Mouse (Mus musculus): Measurements from ENCODE around the gene Aldh1a3. TPM values are rescaled to one million over a fixed set of nuclear protein-coding genes. Genes with fewer than 3 reads are reported as not detected.

The Aldh1a3 gene
- polyA plus RNA-seq (2016; fragmentation: Nextera tagmentation; extraction: Ambion mirVana): 1.7 and 4.6 TPM in 2 replicates

DNA sequence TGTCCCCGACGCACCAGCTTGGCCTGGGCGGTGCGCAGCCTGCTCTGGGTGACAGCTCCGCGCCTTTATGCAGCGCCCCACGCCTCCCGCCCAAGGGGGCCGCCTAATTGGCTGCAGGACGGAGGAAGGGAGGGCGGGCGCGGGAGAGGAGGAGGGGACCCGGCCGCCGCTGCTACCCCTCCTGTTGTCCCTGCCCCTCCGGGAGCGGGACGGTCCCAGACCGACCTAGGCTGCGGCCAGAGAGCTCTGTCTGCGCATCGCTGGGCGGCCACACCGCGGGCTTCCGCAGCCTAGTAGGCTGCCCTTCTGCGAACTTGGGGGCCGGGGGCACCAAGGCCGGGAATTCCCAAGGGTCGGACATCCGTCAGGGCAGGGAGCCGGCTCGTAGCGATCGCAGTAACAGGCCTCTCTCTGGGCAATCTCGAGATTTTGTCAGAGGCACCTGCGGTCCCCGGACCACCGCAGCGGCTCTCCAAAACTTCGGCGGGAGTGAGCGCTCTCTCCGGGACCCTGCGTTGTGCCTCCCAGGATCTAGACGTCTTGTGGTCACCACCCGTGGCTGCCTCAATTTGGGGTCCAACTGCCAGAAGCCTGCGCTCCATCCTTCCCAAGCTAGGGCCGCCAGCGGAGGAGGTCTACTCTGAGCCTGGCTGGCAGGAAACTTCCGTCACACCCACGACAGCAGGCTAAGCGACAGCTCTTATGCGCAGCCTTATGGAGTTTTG lies at the start of gene Aldh1a3:
Gene Aldh1a3, minus strand, starts transcription at position 81 of the 725 bp plus-strand sequence.
- no peaks in the 10 kb centered on the region for H3K9me3 ChIP-seq
- peaks cover 18% of the 10 kb centered on the region for H3K4me1 ChIP-seq (replicated peaks)
- H3K27me3 ChIP-seq (ENCODE audit: insufficient read depth, poor library complexity, severe bottlenecking): peaks cover 78% of the 10 kb centered on the region
- no peaks in the 10 kb centered on the region for H3K36me3 ChIP-seq
- H3K4me3 ChIP-seq: peak within 1 kb of the TSS; percentile 62
- peak; percentile 68 for DNase-seq (ENCODE audit: low spot score)
- under 1% methylated on average over 56 of the region's 56 CpGs for WGBS
- H3K27ac ChIP-seq: peak within 1 kb of the TSS; percentile 64; the same call in 1 of the 2 replicates

DNA sequence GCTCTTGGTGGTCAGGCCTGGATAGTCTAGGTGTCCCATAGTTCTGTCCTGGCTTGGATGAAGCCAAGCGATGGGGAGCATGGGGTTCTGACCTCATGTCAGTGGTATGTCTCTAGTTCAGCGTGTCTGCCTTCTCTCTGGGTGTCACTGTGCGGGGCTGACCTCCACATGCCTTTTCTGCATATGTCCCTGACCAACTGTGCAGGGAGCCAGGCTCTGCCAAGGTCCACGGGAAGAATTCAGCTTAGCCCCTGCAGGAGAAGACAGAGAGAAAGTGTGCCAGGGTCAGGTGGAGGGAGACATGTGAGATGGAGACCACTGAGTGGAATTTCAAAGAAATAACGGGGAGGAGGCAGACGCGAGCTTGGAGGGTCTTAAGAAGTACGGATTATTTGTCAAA lies 49.0 kb upstream of the Aldh1a3 start:
- Histone ChIP-seq H3K27me3 (ENCODE audit: insufficient read depth, poor library complexity, severe bottlenecking) (peaks cover 3% of the 10 kb centered on the region; the same call in 1 of the 2 replicates), H3K9me3 (no peaks in the 10 kb centered on the region), H3K4me3 (no peak overlapping the region), H3K4me1 (replicated peaks) (peaks cover 32% of the 10 kb centered on the region), H3K27ac (peak overlapping the region; percentile 54; the same call in 1 of the 2 replicates), H3K36me3 (no peaks in the 10 kb centered on the region)
- no peak for DNase-seq (ENCODE audit: low spot score)
- 68% methylated on average over 8 of the region's 8 CpGs for WGBS

DNA sequence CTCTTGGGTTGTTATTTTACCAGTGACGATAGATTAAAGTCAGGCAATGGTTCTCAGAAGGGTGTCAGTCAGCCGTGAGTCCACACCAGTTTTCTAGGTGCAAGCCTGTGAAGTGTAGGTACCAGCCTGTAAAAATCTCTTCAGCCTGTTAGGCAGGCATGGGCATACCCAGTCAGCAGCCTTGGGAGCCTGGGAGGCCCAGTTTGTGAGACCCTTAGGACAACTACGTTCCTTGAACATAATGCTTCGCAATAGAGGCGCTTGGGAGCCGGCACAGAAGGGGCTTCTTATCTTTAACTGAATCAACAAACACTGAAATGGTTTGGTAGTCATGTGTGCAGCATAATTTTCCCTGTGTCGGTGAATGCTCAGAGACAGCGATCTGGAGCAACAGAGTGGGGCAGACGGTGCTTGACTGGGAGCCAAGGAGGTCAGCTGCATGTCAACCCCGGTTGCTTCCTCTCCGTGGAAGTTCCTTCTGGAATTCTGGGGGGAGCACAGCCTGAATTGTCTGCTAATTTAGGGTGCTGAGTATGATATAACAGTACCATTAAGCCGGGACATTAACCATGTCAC lies 44.4 kb upstream of the Aldh1a3 start:
- Histone ChIP-seq H3K27ac (no peak overlapping the region), H3K4me1 (replicated peaks) (peaks cover 12% of the 10 kb centered on the region), H3K4me3 (no peak overlapping the region), H3K36me3 (no peaks in the 10 kb centered on the region), H3K9me3 (no peaks in the 10 kb centered on the region), H3K27me3 (ENCODE audit: insufficient read depth, poor library complexity, severe bottlenecking) (no peaks in the 10 kb centered on the region)
- 72% methylated on average over 12 of the region's 12 CpGs for WGBS
- DNase-seq (ENCODE audit: low spot score): no peak

DNA sequence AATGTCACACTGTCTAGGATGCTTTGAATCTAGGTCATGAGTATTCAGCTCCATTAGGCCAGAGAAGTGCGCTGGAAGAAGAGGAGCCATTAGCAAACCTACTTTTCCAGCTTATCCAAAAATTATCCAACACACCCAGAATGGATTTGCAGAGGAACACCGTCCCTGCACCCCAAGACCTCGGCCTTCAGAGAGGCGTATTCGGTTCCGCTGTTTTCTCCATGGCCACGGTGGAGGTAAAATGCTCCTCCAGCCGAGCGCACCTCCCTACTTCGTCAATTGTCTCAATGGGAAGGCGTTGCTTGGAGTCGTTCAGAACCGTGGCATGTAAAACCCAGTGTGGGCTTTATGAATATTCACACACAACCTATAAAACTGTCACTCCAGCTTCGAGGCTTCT lies 39.3 kb upstream of the Aldh1a3 start:
- Histone ChIP-seq H3K27ac (no peak overlapping the region), H3K9me3 (no peaks in the 10 kb centered on the region), H3K36me3 (no peaks in the 10 kb centered on the region), H3K4me3 (no peak overlapping the region), H3K27me3 (ENCODE audit: insufficient read depth, poor library complexity, severe bottlenecking) (no peaks in the 10 kb centered on the region), H3K4me1 (replicated peaks) (peaks cover 1% of the 10 kb centered on the region; the same call in 1 of the 2 replicates)
- no peak for DNase-seq (ENCODE audit: low spot score)
- WGBS: 90% methylated on average over 14 of the region's 14 CpGs

DNA sequence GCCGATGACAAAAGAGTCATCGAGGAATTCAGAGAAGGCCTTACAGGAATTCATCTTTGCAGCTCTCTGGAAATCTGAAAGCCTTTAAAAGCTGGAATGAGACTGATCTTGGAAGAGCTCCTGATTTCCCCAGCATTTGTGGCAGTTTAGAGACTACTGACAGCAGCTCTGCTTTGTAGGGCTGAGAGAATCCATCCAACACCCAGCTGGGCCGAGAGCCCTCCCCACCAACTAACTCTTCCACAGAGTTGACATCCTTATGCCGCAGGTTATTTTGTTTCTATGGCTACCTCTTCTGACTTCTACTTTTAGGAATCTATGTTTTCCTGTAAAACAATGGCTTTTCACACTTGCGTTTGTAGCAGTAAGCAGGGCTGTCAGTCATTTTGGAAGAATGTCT lies 37.9 kb upstream of the Aldh1a3 start:
- Histone ChIP-seq H3K9me3 (no peaks in the 10 kb centered on the region), H3K4me3 (no peak overlapping the region)
- 68% methylated on average over 5 of the region's 5 CpGs for WGBS

DNA sequence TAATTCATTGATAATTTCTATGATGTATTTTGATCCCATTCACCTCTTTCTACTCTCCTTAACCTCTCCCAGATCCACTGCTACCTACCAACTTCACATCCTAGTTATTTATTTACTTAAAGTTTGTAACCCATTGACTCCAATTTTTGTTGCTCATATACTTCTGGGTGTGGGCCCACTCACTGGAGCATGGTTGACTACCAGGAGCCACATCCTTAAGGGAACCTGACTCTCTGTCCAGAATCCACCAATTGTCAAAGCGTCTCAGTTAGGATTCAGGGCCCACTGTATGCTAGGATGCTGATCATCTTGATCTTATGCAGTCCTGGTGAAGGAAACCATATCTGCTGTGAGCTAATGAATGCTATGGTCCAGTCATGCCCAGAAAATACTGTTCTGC lies 35.8 kb upstream of the Aldh1a3 start:
- H3K36me3 ChIP-seq: no peaks in the 10 kb centered on the region

More for the DNA sequence above, 37.9 kb upstream of the Aldh1a3 start:
- Histone ChIP-seq H3K27ac (no peak overlapping the region), H3K36me3 (no peaks in the 10 kb centered on the region), H3K4me1 (replicated peaks) (no peaks in the 10 kb centered on the region), H3K27me3 (ENCODE audit: insufficient read depth, poor library complexity, severe bottlenecking) (no peaks in the 10 kb centered on the region)
- DNase-seq (ENCODE audit: low spot score): no peak

DNA sequence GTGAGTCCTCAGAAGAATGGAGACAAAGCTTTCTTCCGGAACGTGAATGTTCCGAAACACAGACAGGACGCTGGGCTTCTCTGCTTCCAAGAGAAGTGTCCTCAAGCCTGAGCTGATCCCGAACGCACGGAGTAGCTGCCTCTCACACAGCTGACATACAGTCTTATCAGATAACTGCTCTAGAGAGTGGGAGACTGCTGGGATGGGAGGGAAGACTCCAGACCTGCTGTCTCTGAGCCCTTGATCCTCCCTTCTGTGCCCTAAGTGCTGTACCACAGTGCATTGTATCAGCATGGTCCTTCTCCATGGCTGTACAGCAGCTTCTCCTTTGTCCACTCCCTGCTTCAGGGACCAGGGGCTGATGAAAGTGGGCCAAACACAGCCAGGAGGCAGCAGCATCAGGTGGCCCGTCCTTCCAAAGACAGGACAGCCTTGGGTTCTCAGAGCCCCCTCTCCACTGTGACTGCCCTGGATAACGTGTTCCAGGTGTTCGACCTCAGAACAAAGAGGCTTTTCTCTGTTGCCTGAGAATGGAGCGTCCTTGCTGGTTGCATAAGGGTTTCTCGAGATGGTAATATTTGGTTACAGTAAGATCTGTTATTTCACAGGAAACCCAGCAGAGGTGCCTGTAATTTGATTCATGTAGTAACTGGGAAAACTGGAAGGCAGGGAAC lies 24.4 kb upstream of the Aldh1a3 start:
- Histone ChIP-seq H3K27ac (peak overlapping the region; percentile 82), H3K9me3 (no peaks in the 10 kb centered on the region), H3K4me1 (replicated peaks) (peaks cover 40% of the 10 kb centered on the region), H3K27me3 (ENCODE audit: insufficient read depth, poor library complexity, severe bottlenecking) (no peaks in the 10 kb centered on the region), H3K4me3 (no peak overlapping the region), H3K36me3 (no peaks in the 10 kb centered on the region)
- DNase-seq (ENCODE audit: low spot score): peak; percentile 32
- WGBS: 48% methylated on average over 12 of the region's 12 CpGs

More for the DNA sequence above, 35.8 kb upstream of the Aldh1a3 start:
- Histone ChIP-seq H3K27ac (no peak overlapping the region), H3K9me3 (no peaks in the 10 kb centered on the region), H3K27me3 (ENCODE audit: insufficient read depth, poor library complexity, severe bottlenecking) (no peaks in the 10 kb centered on the region), H3K4me1 (replicated peaks) (peaks cover 10% of the 10 kb centered on the region; the same call in 1 of the 2 replicates), H3K4me3 (no peak overlapping the region)
- no peak for DNase-seq (ENCODE audit: low spot score)
- 95% methylated on average over 1 of the region's 1 CpGs for WGBS

DNA sequence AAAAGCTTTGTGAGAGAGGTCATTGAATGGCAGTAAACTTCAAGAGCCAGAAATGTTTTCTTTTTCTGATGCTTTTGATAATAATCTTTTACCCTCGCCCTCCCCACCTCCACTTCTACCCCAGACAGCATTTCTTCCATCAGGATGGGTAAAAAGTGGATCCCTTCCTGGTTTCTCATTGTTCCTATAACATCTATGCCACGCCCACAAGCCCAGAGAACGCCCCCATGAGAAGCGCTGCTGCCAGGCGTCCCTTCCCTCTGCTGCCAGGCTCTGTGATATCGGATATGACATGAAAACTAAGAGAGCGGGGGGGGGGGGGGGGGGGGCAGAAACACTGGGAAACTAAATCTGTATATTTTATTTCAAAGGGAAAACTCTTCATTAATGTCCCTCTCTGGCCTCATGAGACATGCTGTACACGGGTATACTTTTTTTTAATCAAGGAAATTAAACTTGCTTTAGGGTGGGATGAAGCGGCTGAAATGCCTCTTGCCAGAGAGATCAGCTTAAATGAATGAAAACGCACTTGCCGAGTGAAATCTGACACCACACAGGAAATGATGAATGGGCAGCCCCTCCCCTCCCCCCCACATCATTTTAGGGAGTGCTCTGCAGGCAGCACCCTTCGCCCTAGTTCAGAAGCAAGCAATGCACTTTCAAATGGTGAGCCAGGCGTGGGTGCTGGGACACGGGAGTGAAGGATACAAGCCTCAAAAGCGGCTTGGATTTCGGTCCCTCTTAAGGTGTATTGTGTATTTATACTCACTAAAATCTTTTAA lies 22.8 kb upstream of the Aldh1a3 start:
- H3K36me3 ChIP-seq: no peaks in the 10 kb centered on the region
- H3K4me1 ChIP-seq (replicated peaks): peaks cover 48% of the 10 kb centered on the region
- WGBS: 5% methylated on average over 16 of the region's 16 CpGs
- H3K27ac ChIP-seq: peak overlapping the region; percentile 82
- no peaks in the 10 kb centered on the region for H3K9me3 ChIP-seq
- no peaks in the 10 kb centered on the region for H3K27me3 ChIP-seq (ENCODE audit: insufficient read depth, poor library complexity, severe bottlenecking)
- DNase-seq (ENCODE audit: low spot score): peak; percentile 81
- H3K4me3 ChIP-seq: peak overlapping the region; percentile 46

DNA sequence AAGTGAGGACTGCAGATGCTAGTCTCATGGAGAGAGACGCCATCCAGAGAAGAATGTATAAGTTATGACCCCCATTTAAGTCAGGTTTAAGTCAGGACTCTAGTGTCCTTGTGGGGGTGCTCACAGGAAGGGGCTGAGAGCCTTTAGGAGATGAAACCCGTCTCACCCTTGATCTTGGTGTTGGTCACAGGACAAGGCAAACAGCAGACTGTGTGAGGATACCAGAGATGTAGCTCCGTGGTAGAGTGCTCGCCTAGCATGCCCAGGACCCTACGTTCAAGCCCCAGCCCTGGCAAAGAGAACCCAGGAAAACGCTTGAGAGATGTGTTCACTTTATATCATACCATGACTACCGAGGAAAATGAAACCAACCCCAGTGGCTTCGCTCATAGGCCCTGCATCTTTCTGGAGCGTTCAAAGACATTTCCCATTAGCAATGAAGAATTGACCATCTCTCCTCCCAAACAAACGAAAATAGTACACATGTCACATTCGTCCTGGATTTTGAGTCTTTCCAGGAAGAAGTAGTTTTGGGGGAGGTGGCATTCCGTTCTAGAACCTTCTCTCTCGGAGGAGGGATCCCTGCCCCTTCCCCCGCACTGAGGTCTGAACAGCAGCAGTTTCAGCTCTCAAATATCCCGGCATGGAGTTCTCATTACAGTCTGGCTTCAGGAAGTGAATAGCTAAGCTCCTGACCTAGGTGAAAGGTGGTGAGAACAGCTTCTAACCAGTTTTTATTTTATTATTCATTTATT lies 21.6 kb upstream of the Aldh1a3 start:
- no peaks in the 10 kb centered on the region for H3K9me3 ChIP-seq
- no peak for DNase-seq (ENCODE audit: low spot score)
- WGBS: 75% methylated on average over 15 of the region's 15 CpGs
- H3K27ac ChIP-seq: no peak overlapping the region
- peaks cover 46% of the 10 kb centered on the region for H3K4me1 ChIP-seq (replicated peaks)
- H3K4me3 ChIP-seq: no peak overlapping the region
- no peaks in the 10 kb centered on the region for H3K36me3 ChIP-seq
- no peaks in the 10 kb centered on the region for H3K27me3 ChIP-seq (ENCODE audit: insufficient read depth, poor library complexity, severe bottlenecking)

DNA sequence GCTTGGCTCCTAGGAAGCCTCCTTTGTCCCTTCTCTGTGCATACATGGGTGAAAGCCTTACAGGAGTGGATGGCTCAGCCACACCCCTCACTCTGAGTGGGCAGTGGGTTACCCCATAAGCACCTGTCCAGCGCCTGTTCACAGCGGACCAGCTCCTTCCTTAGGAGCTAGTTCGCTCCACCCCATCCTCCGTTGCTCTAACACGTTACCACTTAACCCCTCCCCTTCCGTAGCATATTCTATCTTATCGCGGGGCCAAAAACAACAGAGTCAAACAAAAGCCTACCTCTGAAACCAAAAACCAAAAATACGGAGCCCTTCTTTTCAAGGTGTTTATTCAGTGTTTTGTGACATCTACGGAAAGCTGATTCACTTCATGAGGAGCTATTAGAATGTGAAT lies 21.0 kb upstream of the Aldh1a3 start:
- H3K27ac ChIP-seq: no peak overlapping the region
- H3K27me3 ChIP-seq (ENCODE audit: insufficient read depth, poor library complexity, severe bottlenecking): no peaks in the 10 kb centered on the region
- 47% methylated on average over 10 of the region's 10 CpGs for WGBS
- H3K9me3 ChIP-seq: no peaks in the 10 kb centered on the region
- no peaks in the 10 kb centered on the region for H3K36me3 ChIP-seq
- H3K4me1 ChIP-seq (replicated peaks): peaks cover 41% of the 10 kb centered on the region
- H3K4me3 ChIP-seq: no peak overlapping the region
- DNase-seq (ENCODE audit: low spot score): no peak

DNA sequence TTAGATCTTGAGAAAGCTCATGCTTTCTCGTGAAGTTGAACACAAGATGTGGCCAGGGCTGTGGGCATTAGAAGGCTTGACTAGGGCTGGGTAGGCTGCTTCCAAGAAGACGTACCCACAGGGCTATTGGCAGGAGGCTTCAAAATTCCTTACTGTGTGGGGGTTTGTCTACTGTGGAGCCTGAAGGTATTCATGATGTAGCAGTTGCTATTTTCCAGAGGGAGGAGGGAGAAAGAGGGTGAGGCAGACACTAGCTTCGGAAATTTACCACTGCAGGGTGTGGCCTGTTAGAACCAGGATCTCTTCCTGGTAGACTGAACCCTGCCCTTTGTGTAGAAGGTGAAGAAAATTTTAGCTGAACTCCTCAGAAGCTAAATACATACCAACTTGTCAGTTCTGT lies 19.5 kb upstream of the Aldh1a3 start:
- H3K4me3 ChIP-seq: no peak overlapping the region
- H3K4me1 ChIP-seq (replicated peaks): peaks cover 44% of the 10 kb centered on the region
- H3K9me3 ChIP-seq: no peaks in the 10 kb centered on the region
- DNase-seq (ENCODE audit: low spot score): no peak
- 84% methylated on average over 3 of the region's 3 CpGs for WGBS
- H3K36me3 ChIP-seq: no peaks in the 10 kb centered on the region
- H3K27ac ChIP-seq: no peak overlapping the region
- 0 out of 2 replicates have a peak, but pooled peaks cover 2% of the 10 kb centered on the region for H3K27me3 ChIP-seq (ENCODE audit: insufficient read depth, poor library complexity, severe bottlenecking)
